Mouse (Mus musculus) layer of hippocampus, postnatal 36 days (tissue): ENCODE data around the gene Crb1. TPM values are rescaled to one million over a fixed set of nuclear protein-coding genes. Genes with fewer than 3 reads are reported as not detected.
A peak's percentile ranks its signal among the peaks of the same experiment; 100 is the strongest.

Experiments used
- DNase-seq, 2 experiments: peaks; one replicate each; pipeline ENCODE4 v3.0.0; 2022
- total RNA-seq, 2 experiments: library from RNA; stranded (reverse); gene quantifications; 2 replicates each; pipeline ENCODE4 v1.2.3; 2021

Crb1 gene
- total RNA-seq, 2 experiments from 2014 or later: 0.35 TPM

DNA sequence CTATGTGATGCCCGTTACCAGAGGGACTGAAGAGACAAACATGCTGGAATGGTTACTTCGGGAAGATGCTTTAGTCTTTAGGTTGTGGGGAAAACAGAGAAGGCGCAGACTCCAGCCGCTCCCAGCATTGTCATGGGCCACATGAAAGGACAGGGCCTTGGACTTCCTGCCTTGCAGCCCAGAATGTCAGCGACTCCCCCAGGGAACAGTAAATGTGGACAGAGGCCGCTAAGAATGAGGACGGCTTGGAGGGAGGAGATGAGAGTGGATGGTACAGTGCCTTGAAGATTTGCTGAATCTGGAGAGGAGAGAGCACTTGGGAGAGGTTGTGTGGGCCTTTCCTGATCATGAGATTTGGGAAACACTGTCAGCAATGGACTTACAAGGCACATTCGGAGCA is 161.6 kb downstream of the Crb1 start:
- DNase-seq: no peak

GRCm38 (mm10) chr1:139210505-139210904 is 166.4 kb downstream of the Crb1 start:
- DNase-seq: no peak

DNA sequence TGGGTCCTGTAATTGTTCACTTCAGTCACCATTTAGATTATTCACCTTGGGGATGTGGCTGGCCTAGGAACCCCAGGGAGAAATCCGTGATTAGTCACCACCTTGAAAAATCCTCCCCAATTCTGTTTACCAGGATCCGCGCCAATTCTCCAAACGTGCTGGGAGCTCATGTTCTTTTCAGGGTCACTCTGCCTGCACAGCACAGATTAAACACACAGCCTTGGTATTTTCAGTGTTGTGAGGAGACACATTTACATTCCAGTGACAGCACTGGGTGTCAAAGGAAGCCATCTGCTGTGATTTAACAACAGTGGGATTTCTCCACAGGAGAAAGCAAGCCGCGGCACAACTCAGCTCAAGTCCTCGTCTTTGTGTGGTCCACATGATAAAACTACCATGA is 167.1 kb downstream of the Crb1 start:
- peak in 1 of 2 experiments; percentile 23 for DNase-seq

GRCm38 (mm10) chr1:139206259-139206658 is 170.6 kb downstream of the Crb1 start:
- no peak for DNase-seq

- DNase-seq: no peak
Observed at GRCm38 (mm10) chr1:139203026-139203425, 173.9 kb downstream of the Crb1 start.

- DNase-seq: no peak
Observed at GRCm38 (mm10) chr1:139194428-139195028, 182.4 kb downstream of the Crb1 start.

- no peak for DNase-seq
Observed at GRCm38 (mm10) chr1:139194011-139194410, 182.9 kb downstream of the Crb1 start.

GRCm38 (mm10) chr1:139192635-139193034 is 184.3 kb downstream of the Crb1 start:
- DNase-seq: peak; percentile 27 to 30

- DNase-seq: no peak
Observed at GRCm38 (mm10) chr1:139180481-139181149, 196.3 kb downstream of the Crb1 start.

DNA sequence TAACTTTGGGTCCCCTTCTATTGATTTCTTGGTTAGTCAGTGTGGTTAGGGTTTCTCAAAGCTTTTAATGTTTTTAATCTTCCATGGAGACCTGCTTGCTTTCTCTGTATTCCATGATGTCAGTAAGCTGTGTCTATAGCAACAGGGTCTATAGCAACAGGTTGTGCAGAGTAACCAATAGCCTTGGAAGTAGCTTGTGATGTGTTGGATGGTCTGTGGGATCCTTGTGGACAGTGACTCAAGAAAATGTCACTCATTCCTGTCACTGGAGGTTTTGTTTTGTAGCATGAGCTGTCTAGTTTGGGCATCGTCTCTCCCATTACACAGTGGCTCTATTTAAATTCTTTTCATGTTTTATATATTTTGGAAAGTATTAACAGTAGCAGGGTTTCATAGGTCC is 197.2 kb downstream of the Crb1 start:
- no peak for DNase-seq

- no peak for DNase-seq
Observed at GRCm38 (mm10) chr1:139174058-139174832, 202.7 kb downstream of the Crb1 start.

DNA sequence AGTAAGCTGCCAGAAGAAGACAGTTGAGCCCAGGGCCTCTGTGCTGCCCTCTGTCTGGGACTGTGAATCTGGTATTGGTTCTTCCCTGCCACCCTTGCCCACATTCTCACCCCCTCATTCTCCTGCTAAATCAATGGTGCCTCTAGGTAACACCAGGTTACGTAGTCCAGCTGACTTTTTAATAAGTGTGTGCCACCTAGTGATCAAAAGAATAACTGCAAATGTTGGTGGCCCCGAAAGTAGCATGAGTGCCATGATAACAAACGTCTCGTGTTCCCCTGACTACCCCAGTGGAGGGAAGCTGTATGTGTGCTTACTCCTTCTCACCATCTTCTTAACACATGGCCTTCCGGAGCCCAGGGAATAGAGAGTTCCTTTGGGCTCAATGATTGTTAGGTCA is 214.1 kb downstream of the Crb1 start:
- DNase-seq: no peak

- no peak for DNase-seq
Observed at GRCm38 (mm10) chr1:139161619-139162018, 215.3 kb downstream of the Crb1 start.

DNA sequence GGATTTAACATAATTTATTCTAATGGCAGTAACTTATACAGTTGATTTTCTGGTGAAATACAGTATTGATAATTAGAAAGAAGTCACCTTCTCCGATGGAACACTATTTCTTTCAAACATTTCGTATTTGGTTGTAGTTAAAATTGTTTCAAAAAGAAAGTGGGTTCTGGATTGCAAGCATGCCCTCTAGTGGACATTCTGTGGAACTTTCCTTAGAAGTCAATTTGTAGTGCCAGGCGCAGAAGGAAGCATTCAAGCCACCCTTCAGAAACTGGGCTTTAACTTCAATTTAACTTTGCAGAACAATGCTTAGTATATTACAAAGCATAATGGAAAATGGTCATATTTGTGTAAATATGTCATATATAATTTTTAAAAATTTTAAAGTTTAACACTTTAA is 220.5 kb downstream of the Crb1 start:
- no peak for DNase-seq

DNA sequence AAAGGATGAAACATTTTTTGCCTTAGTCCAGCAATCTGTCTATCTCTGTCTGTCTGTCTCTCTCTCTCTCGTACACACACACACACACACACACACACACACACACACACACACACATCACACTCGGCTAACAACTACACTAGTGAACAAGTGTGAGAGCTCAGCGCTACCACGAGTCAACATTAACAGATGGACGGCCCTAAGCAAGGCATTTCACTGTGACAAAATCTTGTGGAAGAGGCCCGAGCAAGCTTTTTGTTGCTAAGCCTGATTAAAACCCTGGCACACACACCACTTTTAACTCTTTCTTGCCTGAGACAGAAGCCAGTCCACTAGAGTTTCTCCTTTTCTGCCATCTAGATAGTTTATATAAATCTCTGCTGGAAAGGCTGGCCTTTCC is 223.4 kb downstream of the Crb1 start:
- no peak for DNase-seq

- no peak for DNase-seq
Observed at GRCm38 (mm10) chr1:139153006-139153405, 223.9 kb downstream of the Crb1 start.

Other genes with a start within 250 kb of the Crb1 start
- 10 to 100 TPM; 28.4 to 32.0 TPM for gene Zbtb41, start 45.2 kb upstream of the Crb1 start, total RNA-seq
- under 1 TPM; 0.66 to 1.00 TPM for gene Aspm, start 77.7 kb upstream of the Crb1 start, total RNA-seq
- gene F13b, start 124.6 kb upstream of the Crb1 start, total RNA-seq: not detected
- not detected for gene Cfhr1, start 183.2 kb upstream of the Crb1 start, total RNA-seq